Mouse (Mus musculus): ENCODE measurements around the gene Rbpms2.

The Rbpms2 gene

GRCm38 (mm10) chr9:65692959-65693603, 63.6 kb downstream of the Rbpms2 start:
- DNase-seq (ENCODE audit: low read depth, low spot score) = no peak

DNA sequence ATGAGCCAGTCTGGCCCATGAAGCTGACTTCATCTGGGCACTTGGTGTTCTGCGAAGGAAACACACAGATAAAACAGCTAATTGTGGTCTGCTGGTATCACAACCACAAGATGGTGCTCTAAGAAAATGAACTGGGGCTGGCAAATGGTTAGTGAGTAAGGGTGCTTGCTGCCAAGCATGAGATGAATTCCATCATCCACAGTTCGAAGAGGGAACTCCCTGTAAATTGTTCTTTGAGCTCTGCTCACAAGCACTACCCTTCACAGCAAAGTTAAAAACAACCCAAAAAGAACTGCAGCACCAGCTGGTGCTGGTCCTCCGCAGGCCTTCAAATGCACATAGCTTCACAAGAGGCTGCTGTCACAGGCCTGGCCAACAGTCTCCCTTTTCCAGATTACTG, 66.2 kb downstream of the Rbpms2 start:
- no peak for DNase-seq (ENCODE audit: low read depth, low spot score)

GRCm38 (mm10) chr9:65696337-65696736, 66.9 kb downstream of the Rbpms2 start:
- DNase-seq (ENCODE audit: low read depth, low spot score) = no peak

DNA sequence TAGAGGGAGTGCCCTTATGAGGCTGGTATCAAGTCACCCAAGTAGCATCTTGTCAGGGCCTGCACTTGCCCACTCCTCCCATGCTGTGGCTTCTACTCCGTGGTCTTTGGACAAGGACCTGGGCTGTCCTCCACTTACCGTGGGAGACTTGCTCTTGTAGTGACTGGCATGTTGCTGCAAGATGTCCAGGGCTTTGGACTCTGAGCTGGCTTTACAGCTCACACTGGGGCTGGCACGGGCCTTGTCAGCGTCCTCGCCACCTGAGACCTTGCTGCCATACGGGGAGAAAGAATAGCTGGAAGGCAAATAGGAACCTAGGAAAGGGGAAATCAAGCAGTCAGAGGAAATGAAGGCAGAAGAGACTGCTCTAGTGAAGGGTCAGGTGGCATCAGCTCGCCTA, 67.9 kb downstream of the Rbpms2 start:
- no peak for DNase-seq (ENCODE audit: low read depth, low spot score)

- no peak for DNase-seq (ENCODE audit: low read depth, low spot score)
Measured at GRCm38 (mm10) chr9:65697992-65698391, 68.5 kb downstream of the Rbpms2 start.

DNA sequence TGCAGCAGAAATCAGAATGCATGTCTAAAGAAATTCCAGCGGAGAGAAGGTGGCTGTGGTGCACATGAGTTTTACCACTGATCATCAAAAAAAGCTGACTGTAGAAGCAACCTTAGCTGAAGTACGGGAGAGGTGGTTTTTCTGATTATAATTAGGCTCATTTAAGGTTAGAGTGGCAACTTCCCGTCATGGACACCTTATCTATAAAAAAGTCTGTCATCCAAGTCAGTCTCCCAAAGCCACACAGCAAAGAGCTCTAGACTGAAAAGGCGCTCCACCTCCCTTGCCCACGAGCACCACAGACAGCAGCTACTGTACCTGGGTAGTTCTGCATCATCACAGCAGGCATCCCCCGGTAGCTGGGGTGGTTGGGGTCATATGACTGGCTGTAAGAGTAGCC, 71.1 kb downstream of the Rbpms2 start:
- no peak for DNase-seq (ENCODE audit: low read depth, low spot score)

DNA sequence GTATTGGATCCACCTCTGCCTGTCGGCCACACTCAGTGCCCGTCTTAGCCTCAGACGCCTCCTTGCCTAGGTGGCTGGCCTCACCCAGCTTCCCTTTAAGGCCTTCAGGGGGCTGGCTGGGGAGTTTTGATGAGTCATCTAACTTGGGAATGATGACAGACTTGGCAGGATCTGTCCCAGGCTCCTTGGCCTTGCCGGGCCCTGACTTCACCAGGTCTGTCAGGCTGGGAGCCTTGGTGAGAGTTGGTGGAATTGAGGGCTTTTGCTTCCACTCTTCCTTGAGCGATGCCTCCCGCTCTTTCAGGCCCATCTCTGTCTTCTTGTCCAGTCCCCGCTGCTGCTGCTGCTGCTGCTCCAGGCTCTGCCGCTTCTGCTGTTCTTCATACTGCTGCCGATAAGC, 72.8 kb downstream of the Rbpms2 start:
- DNase-seq (ENCODE audit: low read depth, low spot score) = no peak

DNA sequence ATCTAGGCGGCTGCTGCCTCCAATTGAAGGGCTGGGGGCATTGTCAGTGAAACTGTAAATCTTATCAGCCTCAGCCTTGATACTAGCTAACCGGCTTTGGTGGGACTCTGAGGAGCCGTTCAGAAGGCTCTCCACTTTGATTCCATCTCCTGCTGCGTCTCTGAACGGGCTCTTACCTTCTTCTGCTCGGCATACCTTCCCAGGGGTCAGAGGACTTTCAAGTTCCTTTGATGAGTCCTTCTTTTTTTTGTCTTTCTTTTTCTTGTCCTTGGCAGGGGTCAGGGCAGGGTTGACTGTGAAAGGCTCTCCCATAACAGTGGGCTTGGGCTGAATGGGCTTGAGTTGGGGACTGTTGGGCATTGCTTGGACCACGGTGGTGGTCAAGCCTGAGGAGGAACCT, 73.8 kb downstream of the Rbpms2 start:
- DNase-seq (ENCODE audit: low read depth, low spot score) = no peak

- DNase-seq (ENCODE audit: low read depth, low spot score) = no peak
Measured at GRCm38 (mm10) chr9:65703926-65704595, 74.6 kb downstream of the Rbpms2 start.

All from retina, adult 2 months (tissue).